Mouse (Mus musculus) CH12F3 (cell line): ENCODE results near the gene Hoxd3.

Experiments
- in situ Hi-C: fragments of 300-500 bp; cut with MboI; formaldehyde crosslinking; loops from 2 replicates; pipeline ENCODE4 v1.14.3; 2020; ENCODE audit warnings: low sequenced_read_pairs

Hoxd3 gene

DNA sequence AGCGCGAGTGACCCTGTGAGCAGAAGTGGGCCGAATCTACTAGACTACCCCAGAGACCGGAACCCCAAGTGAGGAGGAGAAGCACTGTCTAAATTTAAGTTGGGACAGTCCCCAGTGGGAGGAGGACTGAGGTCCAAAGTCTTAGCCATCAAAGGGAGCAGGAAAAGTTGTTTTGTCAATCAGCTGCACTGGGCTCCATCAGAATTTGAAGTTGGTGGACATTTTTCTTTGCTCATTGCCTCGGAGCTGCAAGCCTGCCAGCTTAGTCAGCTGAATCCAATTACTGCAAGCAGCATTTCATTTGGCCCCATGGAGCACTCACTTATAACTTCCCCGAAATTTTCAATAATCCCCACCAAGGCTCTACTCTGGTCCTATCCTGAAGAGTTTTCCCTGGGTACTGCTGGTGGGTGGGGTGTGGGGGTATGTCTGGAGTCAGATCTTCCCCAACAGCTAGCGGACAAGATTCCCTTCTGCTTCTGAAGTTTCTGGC, 25.9 kb downstream of the Hoxd3 start:
- in situ Hi-C loops = no loop called here

DNA sequence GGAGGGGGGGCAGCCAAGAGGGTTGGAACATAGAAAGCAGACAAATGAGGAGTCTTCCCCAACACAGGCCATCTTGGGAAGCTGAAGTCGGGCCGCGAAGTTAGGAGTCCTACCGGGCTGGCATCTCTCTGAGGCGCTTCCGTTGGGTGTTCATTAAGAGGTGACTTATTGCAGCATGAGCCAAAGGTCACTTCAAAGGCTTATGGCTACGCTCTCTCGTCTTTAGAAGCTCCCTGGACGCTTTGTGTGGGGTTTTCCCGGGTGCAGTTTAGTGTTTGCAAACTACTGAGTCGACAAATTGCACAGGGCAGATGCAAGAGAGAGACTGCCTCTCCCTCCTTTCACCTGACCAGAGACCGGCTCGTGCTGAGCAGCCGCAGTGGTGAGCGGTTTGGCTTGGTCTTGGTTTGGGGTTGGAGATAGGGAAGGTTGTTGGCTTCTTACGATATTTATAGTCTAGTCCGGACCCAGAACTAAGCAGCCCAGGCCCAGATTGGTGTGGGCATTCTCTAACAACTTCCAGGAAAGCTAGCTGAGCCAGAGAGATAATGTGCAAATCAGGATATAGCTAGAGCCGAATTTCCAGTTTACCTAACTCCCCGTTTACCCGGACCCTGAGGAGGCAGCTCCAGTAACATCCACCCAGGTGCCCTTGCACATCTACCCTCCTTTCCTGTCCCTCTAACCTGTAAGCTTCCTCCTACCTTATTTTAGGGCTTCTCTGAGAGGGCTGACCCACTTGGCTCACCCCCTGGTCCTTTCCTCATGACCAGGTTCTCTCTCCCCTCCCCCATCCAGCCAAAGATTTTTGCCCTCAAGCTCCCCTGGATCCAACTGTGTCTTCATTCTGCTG, 27.1 kb downstream of the Hoxd3 start:
- in situ Hi-C loops = no loop called here

GRCm38 (mm10) chr2:74739476-74739800, 27.7 kb downstream of the Hoxd3 start:
- in situ Hi-C loops = no loop called here

DNA sequence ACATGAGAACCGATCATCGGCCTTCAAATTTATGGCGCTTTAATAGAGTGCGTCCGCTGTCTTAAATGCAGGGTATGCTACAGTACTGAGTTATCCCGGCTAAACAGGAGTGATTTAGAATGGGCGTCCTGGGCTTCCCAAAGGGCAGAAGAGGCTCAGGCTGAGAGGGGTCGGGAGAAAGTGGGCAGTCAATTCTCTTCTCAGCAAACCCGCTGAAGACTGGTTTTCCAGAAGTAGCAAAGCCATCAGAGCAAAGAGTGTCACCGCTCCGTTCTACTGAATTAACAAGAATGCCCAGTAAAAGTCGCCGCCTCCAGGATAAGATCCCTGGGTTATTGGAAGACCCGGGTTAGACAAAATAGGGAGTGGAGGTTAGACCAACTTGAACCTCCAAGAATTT, 28.1 kb downstream of the Hoxd3 start:
- in situ Hi-C loops = no loop called here

DNA sequence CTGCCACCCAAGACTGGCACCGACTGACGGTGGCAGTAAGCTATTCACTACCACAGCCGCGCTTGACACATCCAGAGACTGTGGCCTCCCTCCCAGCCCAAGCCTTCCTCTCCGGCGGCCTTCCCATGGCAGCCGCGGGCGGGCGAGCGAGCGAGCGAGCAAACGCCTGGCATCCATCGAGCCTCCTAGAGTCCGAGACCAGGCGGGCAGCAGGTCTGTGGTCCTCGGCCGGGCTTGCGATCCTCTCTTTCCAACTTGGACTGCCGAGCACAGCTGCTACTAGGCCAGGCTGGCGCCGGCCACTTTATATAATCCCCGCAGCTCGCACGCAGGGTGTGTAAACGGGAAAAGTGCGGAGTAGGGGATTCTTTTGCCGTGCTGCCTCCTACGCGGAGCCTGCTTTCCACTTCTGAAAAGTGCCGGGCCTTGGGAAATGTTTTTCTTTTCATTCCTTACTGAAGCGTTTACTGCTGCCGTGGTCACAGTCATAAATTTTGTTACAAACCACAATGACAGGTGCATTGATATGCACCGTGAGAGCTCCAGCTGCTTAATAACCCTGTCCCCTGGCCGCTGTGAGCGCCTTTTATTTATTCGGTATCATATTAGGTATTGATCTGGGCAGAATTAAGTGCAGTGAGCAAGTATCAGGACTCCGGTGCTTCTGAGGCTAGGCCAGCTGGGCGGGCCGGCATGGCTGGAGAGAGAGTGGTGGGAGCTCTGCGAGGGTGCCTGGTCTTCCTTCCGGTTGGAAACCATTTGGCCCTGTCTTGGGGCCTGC, 28.8 kb downstream of the Hoxd3 start:
- in situ Hi-C loops = no loop called here

- in situ Hi-C loops = no loop called here
Measured at GRCm38 (mm10) chr2:74741252-74741978, 29.7 kb downstream of the Hoxd3 start.

DNA sequence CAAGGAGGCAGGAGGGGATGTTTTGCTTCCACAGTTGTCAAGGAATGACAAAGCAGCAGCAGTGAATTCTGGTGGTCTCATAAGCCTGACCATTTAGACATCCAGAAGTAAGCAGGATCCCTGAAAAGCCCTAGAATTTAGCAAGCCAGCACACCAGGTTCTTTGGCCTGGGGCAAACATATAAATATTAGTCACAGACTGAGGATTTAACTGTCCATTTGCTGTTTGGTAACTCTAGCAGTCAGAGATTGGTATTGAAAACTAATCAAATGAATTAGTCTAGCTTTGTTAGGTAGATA, 30.2 kb downstream of the Hoxd3 start:
- in situ Hi-C loops = no loop called here

- in situ Hi-C loops = no loop called here
Measured at GRCm38 (mm10) chr2:74745540-74746297, 34.0 kb downstream of the Hoxd3 start.

GRCm38 (mm10) chr2:74746298-74746921, 34.7 kb downstream of the Hoxd3 start:
- in situ Hi-C loops = no loop called here

DNA sequence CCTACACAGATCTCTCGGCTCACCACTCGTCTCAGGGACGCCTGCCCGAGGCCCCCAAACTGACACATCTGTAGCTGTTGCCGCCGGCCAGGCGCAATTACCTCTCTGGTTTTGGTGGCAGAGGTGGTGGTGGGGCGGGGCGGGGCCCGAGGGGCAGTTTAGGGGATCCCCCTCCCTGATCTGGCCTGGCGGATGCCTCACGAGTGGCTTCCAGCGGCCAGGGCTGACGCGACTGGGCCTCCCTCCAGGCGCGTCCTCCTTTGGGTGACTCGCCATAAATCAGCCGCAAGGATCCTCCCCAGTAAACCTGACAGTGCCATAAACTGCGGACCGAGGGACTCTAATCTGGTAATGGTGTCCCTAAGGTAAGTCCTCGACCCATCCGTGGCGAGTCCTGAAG, 35.3 kb downstream of the Hoxd3 start:
- in situ Hi-C loops = no loop called here

DNA sequence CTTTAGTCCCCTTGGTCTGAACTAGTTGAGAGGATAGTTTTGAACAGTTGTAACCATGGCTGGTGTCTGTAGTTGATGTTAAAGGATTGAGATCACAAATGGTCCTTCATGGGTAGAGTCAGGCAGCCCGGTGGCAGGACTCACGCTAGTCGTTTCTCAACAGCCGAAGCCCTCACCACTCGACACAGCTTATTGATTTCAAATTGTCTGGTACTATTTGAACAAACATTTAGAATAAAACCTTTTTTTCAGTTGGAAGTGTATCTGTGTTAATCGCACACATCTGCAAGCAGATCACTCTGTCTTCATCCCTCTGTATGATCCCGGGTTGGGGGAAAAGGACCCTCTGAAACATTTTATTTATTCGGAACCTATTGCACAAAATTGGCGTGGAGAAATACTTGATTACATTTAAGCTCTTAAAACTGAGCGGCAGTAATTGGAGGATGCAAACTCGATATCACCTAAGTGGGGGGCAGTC, 36.0 kb downstream of the Hoxd3 start:
- in situ Hi-C loops = no loop called here

- in situ Hi-C loops = no loop called here
Measured at GRCm38 (mm10) chr2:74748436-74748995, 36.8 kb downstream of the Hoxd3 start.

DNA sequence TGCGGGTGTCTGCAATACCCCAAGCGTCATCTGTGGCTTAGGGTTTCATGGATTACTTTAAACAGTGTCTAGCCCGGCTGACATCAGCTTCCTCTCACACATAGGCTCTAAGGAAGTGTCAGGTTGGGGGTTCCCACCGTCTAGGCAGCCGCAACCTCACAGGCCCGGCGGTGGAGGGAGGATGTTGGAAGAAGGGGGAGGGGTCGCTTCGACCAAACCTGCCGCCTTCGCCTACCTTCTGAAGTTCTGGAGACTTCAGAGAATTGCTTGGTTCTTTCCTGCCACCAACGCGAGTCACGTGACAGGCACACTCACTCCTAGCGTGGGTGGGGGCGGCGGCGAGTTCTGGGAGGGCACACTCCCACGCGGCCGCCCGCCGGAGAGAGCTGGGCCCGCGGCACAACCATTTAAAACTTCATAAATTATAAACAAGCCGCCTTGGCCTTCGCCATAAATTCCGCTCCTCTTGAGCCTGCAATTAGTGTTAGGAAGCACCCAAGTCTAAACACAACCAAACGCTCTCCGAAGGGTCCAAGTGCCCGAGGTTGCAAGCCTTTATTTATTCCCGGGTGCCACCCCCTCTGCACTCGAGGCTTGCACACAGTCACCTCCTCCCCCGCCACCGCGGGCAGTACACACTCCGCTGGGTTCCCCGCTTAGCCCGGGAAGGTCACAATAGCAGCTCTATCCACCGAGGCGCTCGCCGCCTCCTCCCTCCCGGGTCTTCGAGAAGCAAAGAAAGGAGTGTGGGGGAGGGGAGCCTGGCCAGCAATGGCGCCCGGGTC, 37.8 kb downstream of the Hoxd3 start:
- in situ Hi-C loops = no loop called here

DNA sequence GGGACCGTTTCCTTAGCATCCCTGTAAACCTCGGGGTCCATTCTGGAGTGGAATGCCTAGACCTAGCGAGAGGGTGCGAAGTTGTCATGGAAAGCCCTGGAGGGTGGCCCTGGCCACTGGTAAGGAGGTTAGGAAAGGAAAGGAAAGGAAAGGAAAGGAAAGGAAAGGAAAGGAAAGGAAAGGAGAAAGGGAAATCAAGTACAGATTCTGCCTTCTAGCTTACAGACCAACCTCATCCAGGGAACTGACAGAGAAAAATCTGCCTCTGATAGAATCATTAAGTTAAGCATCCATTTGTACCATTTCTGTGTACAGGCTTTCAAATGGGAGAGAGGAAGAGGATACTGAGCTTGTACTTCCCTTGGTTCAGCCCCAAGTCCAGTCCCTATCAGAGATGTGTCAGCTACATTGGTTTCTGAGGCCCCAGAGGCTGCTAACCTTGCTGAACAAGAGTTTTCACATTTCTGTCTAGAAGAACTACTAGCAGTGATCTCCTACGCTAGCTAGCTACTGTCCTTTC, 39.1 kb downstream of the Hoxd3 start:
- in situ Hi-C loops = no loop called here

DNA sequence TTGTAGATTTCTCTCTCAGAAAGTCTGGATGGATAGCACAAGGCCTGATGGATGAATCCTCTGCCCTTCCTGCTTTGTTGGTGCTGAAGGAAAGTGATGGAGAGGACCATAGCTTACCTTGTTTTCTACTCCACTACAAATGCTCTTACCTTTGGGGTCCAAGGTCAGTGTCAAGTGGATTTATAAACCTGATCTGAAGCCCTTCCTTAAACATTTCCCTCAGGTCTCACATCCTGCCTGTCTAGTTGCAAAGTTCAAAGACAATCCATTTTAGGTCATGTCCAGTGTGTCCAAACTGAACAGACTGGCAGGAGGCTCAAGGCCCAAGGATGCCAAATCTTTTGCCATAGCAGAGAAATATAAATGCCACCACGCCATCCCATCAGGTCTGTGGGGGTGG, 40.1 kb downstream of the Hoxd3 start:
- in situ Hi-C loops = no loop called here

- in situ Hi-C loops = no loop called here
Measured at GRCm38 (mm10) chr2:74752431-74753174, 40.9 kb downstream of the Hoxd3 start.

GRCm38 (mm10) chr2:74753175-74753523, 41.4 kb downstream of the Hoxd3 start:
- in situ Hi-C loops = no loop called here

GRCm38 (mm10) chr2:74753711-74754110, 42.0 kb downstream of the Hoxd3 start:
- in situ Hi-C loops = no loop called here
